Mouse (Mus musculus): ENCODE measurements around the gene Olfr457. TPM values are rescaled to one million over a fixed set of nuclear protein-coding genes. Genes with fewer than 3 reads are reported as not detected.
"Not testable (repeated sequence)": the region's sequence is repeated elsewhere in the genome, so short reads cannot be mapped to it uniquely, and the experiment has no call there.

The Olfr457 gene
- total and polyA plus RNA-seq, 2 experiments from 2014 or later = not detected

- no peak for ATAC-seq (ENCODE audit: low FRiP score)
Observed at GRCm38 (mm10) chr6:42484633-42485032, 8.5 kb upstream of the Olfr457 start.

DNA sequence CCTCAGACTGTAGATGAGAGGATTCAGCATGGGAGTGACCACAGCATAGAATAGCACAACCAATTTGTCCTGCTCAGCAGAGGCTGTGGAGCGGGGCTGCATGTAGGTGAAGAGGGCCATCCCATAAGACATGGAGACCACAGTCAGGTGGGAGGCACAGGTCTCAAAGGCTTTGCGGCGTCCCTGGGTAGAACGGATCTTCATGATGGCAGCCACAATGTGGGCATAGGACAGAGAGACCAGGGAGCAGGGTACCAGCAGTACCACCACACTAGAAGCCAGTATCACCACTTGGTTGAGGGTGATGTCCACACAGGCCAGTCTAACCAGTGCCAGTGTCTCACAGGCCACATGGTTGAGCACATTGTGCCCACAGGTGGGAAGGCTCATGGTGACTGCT lies 4.8 kb downstream of the Olfr457 start:
- H3K4me1 ChIP-seq (ENCODE audit: insufficient read depth, low read length); H3K27ac ChIP-seq (ENCODE audit: low read depth, low read length); DNase-seq (ENCODE audit: low spot score); ATAC-seq (ENCODE audit: low FRiP score); H3K36me3 ChIP-seq (ENCODE audit: insufficient read depth, low read length); H3K4me2 ChIP-seq (ENCODE audit: low read depth, low read length, poor library complexity, severe bottlenecking); H3K27me3 ChIP-seq (ENCODE audit: insufficient read depth, low read length); H3K9ac ChIP-seq (replicated peaks; ENCODE audit: low read length, poor library complexity, severe bottlenecking); H3K4me3 ChIP-seq (ENCODE audit: low read depth, low read length); H3K9me3 ChIP-seq (ENCODE audit: low read length): not testable (repeated sequence)
- 97% methylated on average over 4 of the region's 4 CpGs for WGBS

More at GRCm38 (mm10) chr6:42484633-42485032, 8.5 kb upstream of the Olfr457 start:
- Histone ChIP-seq H3K4me2 (ENCODE audit: low read depth, low read length, poor library complexity, severe bottlenecking) (no peak overlapping the region), H3K36me3 (ENCODE audit: insufficient read depth, low read length) (no peaks in the 10 kb centered on the region), H3K27ac (ENCODE audit: low read depth, low read length) (no peak overlapping the region), H3K9ac (replicated peaks; ENCODE audit: low read length, poor library complexity, severe bottlenecking) (no peak overlapping the region), H3K4me3 (ENCODE audit: low read depth, low read length) (no peak overlapping the region), H3K9me3 (ENCODE audit: low read length) (no peaks in the 10 kb centered on the region), H3K27me3 (ENCODE audit: insufficient read depth, low read length) (no peaks in the 10 kb centered on the region), H3K4me1 (ENCODE audit: insufficient read depth, low read length) (no peaks in the 10 kb centered on the region)
- no peak for TF ChIP-seq CTCF (IDR thresholded peaks at IDR 0.05)
- no peak for DNase-seq (ENCODE audit: low spot score)

DNA sequence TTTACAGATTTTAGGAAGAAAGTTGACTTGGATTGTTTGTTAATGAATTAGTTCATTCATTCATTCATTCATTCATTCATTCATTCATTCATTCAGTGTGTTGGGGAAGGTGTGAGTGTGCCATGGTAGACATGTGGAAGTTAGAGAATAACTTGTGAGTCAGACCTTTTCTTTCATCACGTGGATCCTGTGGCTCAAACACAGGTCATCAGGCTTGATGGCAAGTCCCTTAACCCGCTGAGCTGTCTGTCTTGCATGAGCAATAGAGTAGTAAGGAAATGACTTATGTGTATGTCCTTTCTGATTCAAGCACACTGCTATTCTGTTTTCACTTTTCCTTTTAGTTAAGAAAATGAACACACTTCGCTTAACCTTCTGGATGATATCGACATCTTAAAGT lies 5.6 kb downstream of the Olfr457 start:
- Histone ChIP-seq H3K4me3 (ENCODE audit: low read depth, low read length) (no peak overlapping the region), H3K27ac (ENCODE audit: low read depth, low read length) (no peak overlapping the region), H3K27me3 (ENCODE audit: insufficient read depth, low read length) (no peaks in the 10 kb centered on the region), H3K9ac (replicated peaks; ENCODE audit: low read length, poor library complexity, severe bottlenecking) (no peak overlapping the region), H3K4me1 (ENCODE audit: insufficient read depth, low read length) (no peaks in the 10 kb centered on the region), H3K36me3 (ENCODE audit: insufficient read depth, low read length) (no peaks in the 10 kb centered on the region), H3K4me2 (ENCODE audit: low read depth, low read length, poor library complexity, severe bottlenecking) (no peak overlapping the region), H3K9me3 (ENCODE audit: low read length) (no peaks in the 10 kb centered on the region)
- DNase-seq (ENCODE audit: low spot score) (no peak), ATAC-seq (ENCODE audit: low FRiP score) (no peak)
- 91% methylated on average over 4 of the region's 4 CpGs for WGBS
- no peak for TF ChIP-seq CTCF (IDR thresholded peaks at IDR 0.05)

DNA sequence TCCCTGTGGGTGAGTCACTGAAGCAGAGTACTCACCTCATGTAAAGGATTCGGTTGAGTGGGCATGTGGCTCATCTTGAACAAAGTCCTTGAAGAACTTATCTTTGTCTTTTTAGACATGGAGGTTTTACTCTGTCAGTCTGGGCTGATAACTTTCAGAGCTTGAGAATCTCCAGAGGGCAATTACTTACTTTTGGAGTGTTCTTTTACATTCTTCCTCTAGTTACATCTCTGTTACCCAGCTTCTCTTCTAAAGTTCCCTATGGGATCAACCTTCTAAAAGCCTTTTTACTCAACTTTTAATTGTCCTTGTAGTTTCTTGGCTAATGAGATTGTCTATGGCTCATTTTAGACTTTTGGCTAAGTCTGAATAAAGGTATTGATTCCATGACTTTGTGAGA lies 11.0 kb downstream of the Olfr457 start, which contains the start of gene Olfr458:
Olfr458 (minus strand) TSS at position 101 of the 400 bp plus-strand sequence.
- ATAC-seq (ENCODE audit: low FRiP score) = no peak
- Histone ChIP-seq H3K27me3 (ENCODE audit: insufficient read depth, low read length) (no peaks in the 10 kb centered on the region), H3K36me3 (ENCODE audit: insufficient read depth, low read length) (no peaks in the 10 kb centered on the region), H3K4me1 (ENCODE audit: insufficient read depth, low read length) (no peaks in the 10 kb centered on the region), H3K9me3 (ENCODE audit: low read length) (no peaks in the 10 kb centered on the region), H3K27ac (ENCODE audit: low read depth, low read length) (no peak within 1 kb of the TSS), H3K4me2 (ENCODE audit: low read depth, low read length, poor library complexity, severe bottlenecking) (no peak within 1 kb of the TSS), H3K4me3 (ENCODE audit: low read depth, low read length) (no peak within 1 kb of the TSS), H3K9ac (replicated peaks; ENCODE audit: low read length, poor library complexity, severe bottlenecking) (no peak within 1 kb of the TSS)
- 69% methylated on average over 1 of the region's 1 CpGs for WGBS
- no peak for TF ChIP-seq CTCF (IDR thresholded peaks at IDR 0.05)
- no peak for DNase-seq (ENCODE audit: low spot score)

DNA sequence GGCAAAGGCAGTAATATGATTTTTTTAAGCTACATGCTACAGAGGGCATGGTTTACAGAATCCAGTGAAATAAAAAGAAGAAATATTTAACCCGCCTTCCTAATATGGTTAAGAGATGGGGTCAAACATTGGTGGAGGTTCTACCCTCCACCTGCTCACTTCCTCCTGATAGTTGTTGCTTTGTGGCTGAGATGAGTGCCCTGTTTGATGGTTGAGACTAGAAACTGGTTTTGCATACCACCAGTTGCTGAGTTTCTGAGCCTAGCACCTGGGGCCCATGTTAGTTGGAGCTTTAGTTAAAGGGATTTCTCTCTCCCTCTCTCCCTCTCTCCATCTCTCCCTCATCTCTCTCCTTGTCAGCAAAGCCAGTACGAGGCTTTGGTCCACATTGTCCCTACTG lies 28.8 kb downstream of the Olfr457 start:
- Histone ChIP-seq H3K4me3 (ENCODE audit: low read depth, low read length) (no peak overlapping the region), H3K36me3 (ENCODE audit: insufficient read depth, low read length) (no peaks in the 10 kb centered on the region), H3K9ac (replicated peaks; ENCODE audit: low read length, poor library complexity, severe bottlenecking) (no peak overlapping the region), H3K27ac (ENCODE audit: low read depth, low read length) (no peak overlapping the region), H3K4me2 (ENCODE audit: low read depth, low read length, poor library complexity, severe bottlenecking) (no peak overlapping the region), H3K27me3 (ENCODE audit: insufficient read depth, low read length) (no peaks in the 10 kb centered on the region), H3K9me3 (ENCODE audit: low read length) (no peaks in the 10 kb centered on the region), H3K4me1 (ENCODE audit: insufficient read depth, low read length) (no peaks in the 10 kb centered on the region)
- no peak for ATAC-seq (ENCODE audit: low FRiP score)
- 70% methylated on average over 2 of the region's 2 CpGs for WGBS
- no peak for TF ChIP-seq CTCF (IDR thresholded peaks at IDR 0.05)
- DNase-seq (ENCODE audit: low spot score) = no peak

- Histone ChIP-seq H3K36me3 (ENCODE audit: insufficient read depth, low read length) (no peaks in the 10 kb centered on the region), H3K4me3 (ENCODE audit: low read depth, low read length) (no peak overlapping the region), H3K9me3 (ENCODE audit: low read length) (no peaks in the 10 kb centered on the region), H3K4me1 (ENCODE audit: insufficient read depth, low read length) (no peaks in the 10 kb centered on the region), H3K27ac (ENCODE audit: low read depth, low read length) (no peak overlapping the region), H3K27me3 (ENCODE audit: insufficient read depth, low read length) (no peaks in the 10 kb centered on the region), H3K9ac (replicated peaks; ENCODE audit: low read length, poor library complexity, severe bottlenecking) (no peak overlapping the region), H3K4me2 (ENCODE audit: low read depth, low read length, poor library complexity, severe bottlenecking) (no peak overlapping the region)
- WGBS = 93% methylated on average over 2 of the region's 2 CpGs
- no peak for DNase-seq (ENCODE audit: low spot score)
- TF ChIP-seq CTCF (IDR thresholded peaks at IDR 0.05) = no peak
- no peak for ATAC-seq (ENCODE audit: low FRiP score)
Observed at GRCm38 (mm10) chr6:42444491-42444890, 31.6 kb downstream of the Olfr457 start.

Data from midbrain, postnatal 0 days (tissue).